Mouse (Mus musculus) limb, embryonic 13.5 days (tissue): Measurements from ENCODE around the gene Gm49333. TPM values are rescaled to one million over a fixed set of nuclear protein-coding genes. Genes with fewer than 3 reads are reported as not detected.
"Not testable (repeated sequence)": the region's sequence is repeated elsewhere in the genome, so short reads cannot be mapped to it uniquely, and the experiment has no call there.

Source experiments
- ATAC-seq: fragments of 200-750 bp; cut with Nextera tagmentation; 2 replicates; pipeline ENCODE4 v1.8.0; 2017; ENCODE audit warnings: low read depth, moderate number of reproducible peaks, moderate TSS enrichment; ENCODE audit not compliant: low FRiP score
- H3K27ac ChIP-seq: fragments of 300-500 bp; sonication (generic); 2 replicates; pipeline ENCODE4 v1.5.1; 2015; ENCODE audit warnings: inconsistent platforms, mild to moderate bottlenecking, moderate library complexity
- H3K27me3 ChIP-seq: fragments of 300-500 bp; sonication (generic); 2 replicates; pipeline ENCODE4 v1.6.1; 2015; ENCODE audit warnings: mild to moderate bottlenecking, inconsistent platforms
- H3K36me3 ChIP-seq: fragments of 300-500 bp; sonication (generic); 2 replicates; pipeline ENCODE4 v1.6.1; 2015; ENCODE audit warnings: inconsistent platforms, mild to moderate bottlenecking, moderate library complexity
- H3K4me1 ChIP-seq: fragments of 300-500 bp; sonication (generic); 2 replicates; pipeline ENCODE4 v1.6.1; 2015; ENCODE audit warnings: inconsistent platforms
- H3K4me2 ChIP-seq: fragments of 300-500 bp; sonication (generic); replicated peaks from 2 replicates; pipeline ENCODE4 v1.6.1; 2015; ENCODE audit warnings: inconsistent platforms, mild to moderate bottlenecking, moderate library complexity
- H3K4me3 ChIP-seq: fragments of 300-500 bp; sonication (generic); 2 replicates; pipeline ENCODE4 v1.5.1; 2015; ENCODE audit warnings: moderate library complexity, mild to moderate bottlenecking, inconsistent platforms
- H3K9ac ChIP-seq: fragments of 300-500 bp; sonication (generic); 2 replicates; pipeline ENCODE4 v1.6.1; 2015; ENCODE audit warnings: mild to moderate bottlenecking, inconsistent platforms
- H3K9me3 ChIP-seq: fragments of 300-500 bp; sonication (generic); 2 replicates; pipeline ENCODE4 v1.6.1; 2016; ENCODE audit warnings: inconsistent platforms
- WGBS: fragments of 180-500 bp; shearing (Covaris S2); methylation state at CpG from one replicate; pipeline ENCODE4 v1.1.7; 2015; 5-methylcytosine and 5-hydroxymethylcytosine counted together
- polyA plus RNA-seq: library from polyadenylated mRNA; unstranded; fragments of >200 nt; fragmentation: Nextera tagmentation; extraction: Ambion mirVana; gene quantifications from 2 replicates; pipeline ENCODE4 v1.2.1, GENCODE M21; 2015

The Gm49333 gene
- polyA plus RNA-seq, 1 experiment from 2014 or later: not detected

DNA sequence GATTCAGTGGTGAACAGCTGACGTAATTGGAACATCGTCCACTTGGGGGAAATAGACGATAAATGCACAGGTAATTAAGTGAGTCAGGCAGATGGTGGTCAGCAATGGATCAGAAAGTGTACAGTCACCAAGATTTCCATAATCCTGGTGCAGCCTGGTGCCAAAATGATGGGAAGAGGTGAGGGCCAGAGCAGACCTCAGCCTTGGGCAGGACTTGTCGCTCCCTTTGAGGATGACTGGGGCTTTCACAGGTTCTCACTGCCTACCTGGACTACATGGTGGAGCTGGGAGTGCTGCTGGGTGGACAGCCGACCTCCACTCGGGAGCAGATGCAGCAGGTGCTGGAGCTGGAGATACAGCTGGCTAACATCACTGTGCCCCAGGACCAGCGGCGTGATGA, 26.0 kb downstream of the Gm49333 start:
- WGBS: 76% methylated on average over 8 of the region's 8 CpGs
- H3K4me3 ChIP-seq: no peak overlapping the region

DNA sequence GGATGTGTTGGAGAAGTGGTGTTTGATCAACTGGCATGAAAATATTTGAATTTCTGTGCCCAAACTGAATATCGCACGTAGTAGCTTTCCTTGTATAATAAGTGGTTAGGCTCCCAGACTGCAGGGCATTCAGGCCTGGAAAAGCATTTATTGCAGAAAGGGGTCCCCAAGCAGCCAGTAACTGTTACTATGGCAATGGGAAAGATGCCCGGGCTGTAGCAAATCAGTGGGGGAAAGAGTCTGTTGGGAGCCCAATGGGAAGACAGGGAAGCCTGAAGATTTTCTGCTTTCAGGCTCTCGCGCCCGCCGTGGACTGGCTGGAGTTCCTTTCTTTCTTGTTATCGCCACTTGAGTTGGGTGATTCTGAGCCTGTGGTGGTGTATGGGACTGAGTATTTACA, 27.0 kb downstream of the Gm49333 start:
- Histone ChIP-seq H3K36me3 (no peaks in the 10 kb centered on the region), H3K4me3 (no peak overlapping the region), H3K9me3 (no peaks in the 10 kb centered on the region), H3K4me1 (no peaks in the 10 kb centered on the region), H3K27me3 (no peaks in the 10 kb centered on the region), H3K4me2 (no peak overlapping the region), H3K27ac (no peak overlapping the region), H3K9ac (no peak overlapping the region)
- ATAC-seq: no peak
- WGBS: 73% methylated on average over 8 of the region's 8 CpGs

More for the DNA sequence above, 26.0 kb downstream of the Gm49333 start:
- no peak overlapping the region for H3K9ac ChIP-seq
- no peaks in the 10 kb centered on the region for H3K36me3 ChIP-seq
- H3K9me3 ChIP-seq: no peaks in the 10 kb centered on the region
- H3K27me3 ChIP-seq: no peaks in the 10 kb centered on the region
- no peak overlapping the region for H3K4me2 ChIP-seq
- no peak for ATAC-seq
- no peak overlapping the region for H3K27ac ChIP-seq
- H3K4me1 ChIP-seq: no peaks in the 10 kb centered on the region

DNA sequence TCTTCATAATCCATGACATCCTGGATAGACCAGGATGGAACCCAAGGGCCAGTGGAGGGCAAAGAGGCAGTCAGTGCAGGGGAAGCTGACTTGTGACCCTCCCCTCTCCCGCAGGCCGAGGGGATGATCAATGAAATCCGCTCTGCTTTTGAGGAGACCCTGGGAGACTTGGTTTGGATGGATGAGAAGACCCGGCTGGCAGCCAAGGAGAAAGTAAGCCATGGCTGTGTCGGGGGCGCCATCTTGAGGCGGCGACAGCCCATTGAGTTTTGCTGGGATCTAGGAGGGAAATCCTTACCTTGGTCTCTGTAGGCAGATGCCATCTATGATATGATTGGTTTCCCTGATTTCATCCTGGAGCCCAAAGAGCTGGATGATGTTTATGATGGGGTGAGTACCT, 30.8 kb downstream of the Gm49333 start:
- Histone ChIP-seq H3K27ac (no peak overlapping the region), H3K4me3 (no peak overlapping the region), H3K9me3 (no peaks in the 10 kb centered on the region), H3K4me1 (no peaks in the 10 kb centered on the region), H3K4me2 (no peak overlapping the region), H3K27me3 (no peaks in the 10 kb centered on the region), H3K9ac (no peak overlapping the region), H3K36me3 (no peaks in the 10 kb centered on the region)
- WGBS: 4% methylated on average over 8 of the region's 8 CpGs
- no peak for ATAC-seq

DNA sequence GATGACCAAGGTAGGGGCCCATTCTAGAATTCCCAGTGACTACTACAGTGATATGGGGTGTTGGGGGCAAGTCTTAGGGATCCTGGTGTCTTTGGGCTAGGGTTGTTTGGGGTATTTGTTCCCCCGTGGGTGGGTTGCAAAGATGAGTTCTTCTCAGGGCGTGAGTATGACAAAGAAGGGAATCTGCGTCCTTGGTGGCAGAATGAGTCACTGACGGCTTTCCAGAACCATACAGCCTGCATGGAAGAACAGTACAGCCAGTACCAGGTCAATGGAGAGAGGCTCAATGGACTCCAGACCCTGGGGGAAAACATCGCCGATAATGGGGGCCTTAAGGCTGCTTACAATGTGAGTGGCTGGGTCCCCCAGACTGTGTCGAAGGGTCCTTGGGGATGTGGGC, 32.5 kb downstream of the Gm49333 start:
- no peak overlapping the region for H3K9ac ChIP-seq
- H3K4me2 ChIP-seq: no peak overlapping the region

DNA sequence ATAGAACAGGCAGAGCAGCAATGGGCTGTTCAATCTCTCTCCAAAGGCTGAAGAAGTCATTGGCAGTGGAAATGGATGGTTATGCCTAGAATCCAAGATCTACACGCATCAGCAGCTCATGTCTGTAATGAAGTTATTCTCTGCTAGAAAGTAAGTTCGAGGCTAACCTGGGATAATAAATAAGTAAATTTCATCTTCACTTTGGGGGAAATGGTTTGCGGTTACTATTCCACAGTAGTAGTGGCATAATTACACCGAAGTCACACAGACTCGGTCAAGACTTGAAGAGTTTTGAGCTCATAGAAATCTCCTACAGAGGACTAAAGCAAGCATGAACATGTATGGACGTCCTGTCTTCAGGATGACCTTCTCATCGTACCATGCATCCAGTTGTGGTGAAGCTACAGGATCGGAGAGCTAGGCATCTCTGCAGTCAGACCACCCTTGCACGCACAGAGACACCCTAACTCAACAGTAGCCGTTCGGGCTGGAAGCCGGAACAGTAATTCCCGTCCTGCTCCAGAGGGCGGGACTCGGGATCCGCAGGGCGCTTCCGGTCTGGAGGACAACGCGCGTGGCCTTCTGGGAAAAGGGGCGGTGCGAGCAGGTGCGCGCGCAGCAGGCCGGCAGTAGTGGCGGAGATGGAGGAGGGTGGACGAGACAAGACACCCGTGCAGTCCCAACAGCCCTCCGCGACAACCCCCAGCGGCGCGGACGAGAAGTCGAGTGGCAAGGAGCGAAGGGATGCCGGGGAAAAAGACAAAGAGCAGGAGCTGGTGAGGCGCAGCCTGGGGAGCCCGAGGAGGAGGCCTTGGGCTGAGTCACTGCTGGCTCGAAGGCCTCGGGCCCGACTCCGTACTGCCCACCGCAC, 39.9 kb downstream of the Gm49333 start, which contains the start of gene Psmd2:
Gene Psmd2, plus strand, starts transcription at position 577 of the 871 bp plus-strand sequence.
- 2% methylated on average over 46 of the region's 46 CpGs for WGBS
- ATAC-seq: peak; percentile 96
- H3K27me3 ChIP-seq: no peaks in the 10 kb centered on the region
- H3K27ac ChIP-seq: peak within 1 kb of the TSS; percentile 74
- H3K4me1 ChIP-seq: peaks cover 16% of the 10 kb centered on the region
- peaks cover 27% of the 10 kb centered on the region for H3K36me3 ChIP-seq
- H3K9ac ChIP-seq: peak within 1 kb of the TSS; percentile 92
- no peaks in the 10 kb centered on the region for H3K9me3 ChIP-seq
- H3K4me3 ChIP-seq: peak within 1 kb of the TSS; percentile 92
- H3K4me2 ChIP-seq: peak within 1 kb of the TSS; percentile 97

More for the DNA sequence above, 32.5 kb downstream of the Gm49333 start:
- H3K4me1 ChIP-seq: no peaks in the 10 kb centered on the region
- WGBS: 87% methylated on average over 7 of the region's 7 CpGs
- no peaks in the 10 kb centered on the region for H3K9me3 ChIP-seq
- no peak overlapping the region for H3K27ac ChIP-seq
- H3K4me3 ChIP-seq: no peak overlapping the region
- no peaks in the 10 kb centered on the region for H3K36me3 ChIP-seq
- no peak for ATAC-seq
- H3K27me3 ChIP-seq: no peaks in the 10 kb centered on the region

DNA sequence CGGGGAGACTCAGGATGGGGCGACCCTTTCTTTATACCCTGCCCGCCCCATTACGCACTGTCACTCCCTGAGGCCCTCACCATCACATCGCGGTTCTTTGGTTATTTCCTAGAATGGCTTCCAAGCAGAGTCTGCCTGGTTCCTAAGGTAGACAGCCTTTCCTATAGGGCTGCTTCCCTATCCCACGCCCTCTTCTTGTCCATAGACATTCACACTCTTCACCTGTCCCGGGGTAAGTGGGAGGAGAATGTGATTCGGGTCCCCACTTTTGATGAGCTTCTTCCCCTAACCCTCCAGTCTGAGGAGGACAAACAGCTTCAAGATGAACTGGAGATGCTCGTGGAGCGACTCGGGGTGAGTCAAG, 40.5 kb downstream of the Gm49333 start:
- peak; percentile 13 for ATAC-seq
- Histone ChIP-seq H3K9me3 (no peaks in the 10 kb centered on the region), H3K4me2 (peak overlapping the region; percentile 97), H3K27me3 (no peaks in the 10 kb centered on the region), H3K4me3 (peak overlapping the region; percentile 92), H3K9ac (peak overlapping the region; percentile 92), H3K4me1 (peaks cover 16% of the 10 kb centered on the region), H3K27ac (0 out of 2 replicates have a peak overlapping the region, but pooled peaks have one; percentile 15), H3K36me3 (peaks cover 33% of the 10 kb centered on the region)
- 9% methylated on average over 12 of the region's 12 CpGs for WGBS

DNA sequence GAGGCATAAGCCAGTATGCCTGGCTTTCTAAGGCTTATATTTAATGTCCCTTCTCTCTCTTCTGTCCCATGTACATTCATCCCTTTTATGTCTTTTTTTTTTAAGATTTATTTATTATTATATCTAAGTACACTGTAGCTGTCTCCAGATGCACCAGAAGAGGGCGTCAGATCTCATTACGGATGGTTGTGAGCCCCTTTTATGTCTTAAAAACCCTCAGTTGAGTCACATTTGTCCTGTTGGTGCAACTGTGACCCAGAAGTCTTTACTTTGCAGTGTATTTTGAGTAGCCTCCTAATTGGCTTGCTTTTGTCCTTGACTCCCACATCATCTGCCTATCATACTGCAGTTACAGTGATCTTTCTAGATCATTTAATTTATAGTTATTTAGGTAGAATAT, 41.9 kb downstream of the Gm49333 start:
- no peak overlapping the region for H3K9ac ChIP-seq
- H3K4me1 ChIP-seq: peaks cover 16% of the 10 kb centered on the region
- no peaks in the 10 kb centered on the region for H3K27me3 ChIP-seq
- WGBS: 53% methylated on average over 2 of the region's 2 CpGs
- peaks cover 47% of the 10 kb centered on the region for H3K36me3 ChIP-seq
- H3K9me3 ChIP-seq: no peaks in the 10 kb centered on the region
- peak overlapping the region; percentile 97 for H3K4me2 ChIP-seq
- no peak for ATAC-seq
- no peak overlapping the region for H3K4me3 ChIP-seq
- H3K27ac ChIP-seq: no peak overlapping the region

DNA sequence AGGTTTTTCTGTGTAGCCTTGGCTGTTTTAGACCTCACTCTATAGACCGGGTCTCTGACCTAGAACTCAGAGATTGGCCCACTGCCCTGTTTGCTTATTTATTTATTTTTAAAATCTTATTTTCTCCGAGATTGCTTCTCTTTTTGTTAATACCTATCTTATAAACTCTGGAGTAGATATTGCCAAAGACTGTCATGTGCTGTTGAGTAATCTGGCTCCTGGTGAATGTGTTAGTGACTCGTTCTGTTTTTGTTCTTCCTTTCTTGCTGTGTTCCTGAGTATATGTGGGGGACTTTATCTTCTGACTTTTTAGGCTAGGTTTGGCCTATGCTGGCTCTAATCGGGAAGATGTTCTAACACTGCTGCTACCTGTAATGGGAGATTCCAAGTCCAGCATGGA, 46.3 kb downstream of the Gm49333 start:
- Histone ChIP-seq H3K9me3 (no peaks in the 10 kb centered on the region), H3K4me1 (peaks cover 5% of the 10 kb centered on the region), H3K27ac (no peak overlapping the region), H3K4me2 (no peak overlapping the region), H3K36me3 (peaks cover 90% of the 10 kb centered on the region), H3K27me3 (no peaks in the 10 kb centered on the region), H3K4me3 (no peak overlapping the region), H3K9ac (no peak overlapping the region)
- WGBS: 92% methylated on average over 4 of the region's 4 CpGs
- ATAC-seq: no peak

DNA sequence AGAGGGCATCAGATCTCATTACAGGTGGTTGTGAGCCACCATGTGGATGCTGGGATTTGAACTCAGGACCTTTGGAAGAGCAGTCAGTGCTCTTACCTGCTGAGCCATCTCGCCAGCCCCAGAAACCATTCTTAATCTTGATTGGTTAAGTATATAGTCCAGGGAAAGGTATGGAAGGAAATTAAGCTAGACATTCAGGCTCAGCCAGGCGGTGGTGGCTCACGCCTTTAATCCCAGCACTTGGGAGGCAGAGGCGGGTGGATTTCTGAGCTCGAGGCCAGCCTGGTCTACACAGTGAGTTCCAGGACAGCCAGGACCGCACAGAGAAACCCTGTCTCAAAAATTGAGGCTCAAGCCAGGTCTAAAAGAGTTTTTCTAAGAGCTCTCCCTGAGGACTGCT, 56.6 kb downstream of the Gm49333 start, which contains the start of gene Eif4g1:
Gene Eif4g1, plus strand, starts transcription at position 301 of the 400 bp plus-strand sequence.
- peaks cover 18% of the 10 kb centered on the region for H3K36me3 ChIP-seq
- not testable (repeated sequence) for H3K4me3 ChIP-seq, H3K27ac ChIP-seq, H3K4me1 ChIP-seq, H3K9me3 ChIP-seq, H3K9ac ChIP-seq, H3K27me3 ChIP-seq, ATAC-seq, H3K4me2 ChIP-seq
- 96% methylated on average over 4 of the region's 6 CpGs for WGBS

DNA sequence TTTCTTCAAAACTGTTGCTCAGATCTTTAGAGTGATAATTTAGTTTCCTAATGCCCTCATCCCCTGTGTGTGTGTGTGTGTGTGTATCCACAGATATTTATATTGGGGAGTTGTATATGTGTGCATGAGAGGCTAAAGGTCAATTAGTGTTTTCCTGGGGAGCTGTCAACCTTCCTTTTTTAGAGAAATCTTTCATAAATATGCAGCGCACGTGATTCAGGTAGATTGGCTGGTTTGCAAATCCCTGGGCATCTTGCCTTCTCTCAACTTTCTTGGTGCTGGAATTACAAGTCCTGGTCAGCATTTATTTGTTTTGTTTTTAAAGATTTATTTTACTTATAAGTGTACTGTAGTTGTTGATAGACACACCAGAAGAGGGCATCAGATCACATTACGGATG, 58.9 kb downstream of the Gm49333 start:
- 88% methylated on average over 3 of the region's 3 CpGs for WGBS
- Histone ChIP-seq H3K27ac (no peak overlapping the region), H3K9ac (no peak overlapping the region), H3K4me1 (peaks cover 23% of the 10 kb centered on the region), H3K4me2 (no peak overlapping the region), H3K27me3 (no peaks in the 10 kb centered on the region), H3K9me3 (no peaks in the 10 kb centered on the region), H3K36me3 (peaks cover 11% of the 10 kb centered on the region), H3K4me3 (no peak overlapping the region)
- ATAC-seq: no peak

DNA sequence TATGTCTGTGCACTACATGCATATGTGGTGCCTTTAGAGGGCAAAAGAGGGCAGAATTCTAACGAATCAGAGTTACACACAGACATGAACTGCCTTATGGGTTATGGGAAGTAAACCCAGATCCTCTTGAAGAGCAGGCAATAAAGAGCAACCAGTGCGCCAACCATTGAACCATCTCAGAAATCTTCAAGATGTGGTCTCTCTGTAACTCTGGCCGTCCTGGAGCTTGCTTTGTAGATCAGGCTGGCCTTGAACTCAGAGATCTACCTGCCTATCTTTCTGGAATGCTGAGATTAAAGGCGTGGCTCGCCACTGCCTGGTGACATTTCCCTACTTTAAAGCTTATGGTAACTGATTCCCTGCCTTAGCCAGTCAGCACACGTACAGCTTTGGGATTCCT, 60.5 kb downstream of the Gm49333 start:
- Histone ChIP-seq H3K9me3 (no peaks in the 10 kb centered on the region), H3K9ac (no peak overlapping the region), H3K27me3 (no peaks in the 10 kb centered on the region), H3K36me3 (peaks cover 27% of the 10 kb centered on the region), H3K4me1 (peaks cover 24% of the 10 kb centered on the region), H3K4me3 (peak overlapping the region; percentile 95), H3K4me2 (peak overlapping the region; percentile 99), H3K27ac (no peak overlapping the region)
- no peak for ATAC-seq
- 24% methylated on average over 6 of the region's 6 CpGs for WGBS

DNA sequence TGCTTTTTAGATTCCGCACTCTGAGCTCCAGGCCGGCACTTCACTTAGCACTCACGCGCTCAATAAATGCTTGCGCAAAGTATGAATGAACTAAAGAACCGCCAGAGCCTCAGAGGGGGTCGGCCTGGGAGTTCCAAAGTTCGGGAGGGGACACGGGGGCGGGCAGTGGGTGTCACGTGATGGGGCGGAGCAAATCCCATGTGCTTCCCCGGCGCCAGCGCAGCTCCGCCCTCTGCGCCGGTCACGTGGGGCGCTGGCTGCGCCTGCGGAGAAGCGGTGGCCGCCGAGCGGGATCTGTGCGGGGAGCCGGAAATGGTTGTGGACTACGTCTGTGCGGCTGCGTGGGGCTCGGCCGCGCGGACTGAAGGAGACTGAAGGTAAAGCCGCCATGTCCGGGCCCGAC, 61.1 kb downstream of the Gm49333 start:
- Histone ChIP-seq H3K4me1 (peaks cover 28% of the 10 kb centered on the region), H3K9ac (peak overlapping the region; percentile 98), H3K4me2 (peak overlapping the region; percentile 99), H3K27ac (peak overlapping the region; percentile 94), H3K9me3 (no peaks in the 10 kb centered on the region), H3K36me3 (peaks cover 33% of the 10 kb centered on the region), H3K27me3 (no peaks in the 10 kb centered on the region), H3K4me3 (peak overlapping the region; percentile 95)
- WGBS: 0% methylated on average over 37 of the region's 38 CpGs
- ATAC-seq: peak; percentile 97
